Mouse (Mus musculus) kidney, postnatal 10 days (tissue): ENCODE results near the gene Eps8l2.

Experiments used
- DNase-seq: peaks from one replicate; pipeline ENCODE4 v3.0.0; 2021; ENCODE audit warnings: mixed read lengths

Eps8l2 gene

GRCm38 (mm10) chr7:141338576-141339131 lies at the start of gene Eps8l2:
TSS of gene Eps8l2 (plus strand) at chr7:141338880.
- DNase-seq, result peak; percentile 89

- DNase-seq, result peak; percentile 62
Measured at GRCm38 (mm10) chr7:141291921-141292582, 46.6 kb upstream of the Eps8l2 start, which contains the start of gene Drd4. TSS of gene Drd4 (plus strand) at chr7:141292006.

GRCm38 (mm10) chr7:141292583-141293388 lies 45.9 kb upstream of the Eps8l2 start:
- DNase-seq, result no peak

GRCm38 (mm10) chr7:141293852-141294471 lies 44.7 kb upstream of the Eps8l2 start:
- peak; percentile 60 for DNase-seq

GRCm38 (mm10) chr7:141294479-141294878 lies 44.2 kb upstream of the Eps8l2 start:
- no peak for DNase-seq

GRCm38 (mm10) chr7:141297926-141298650 lies 40.6 kb upstream of the Eps8l2 start:
- DNase-seq, result no peak

- DNase-seq, result no peak
Measured at GRCm38 (mm10) chr7:141299175-141299574, 39.5 kb upstream of the Eps8l2 start.

- no peak for DNase-seq
Measured at GRCm38 (mm10) chr7:141301386-141301785, 37.3 kb upstream of the Eps8l2 start.

GRCm38 (mm10) chr7:141302702-141303268 lies 35.9 kb upstream of the Eps8l2 start:
- DNase-seq, result no peak

GRCm38 (mm10) chr7:141304537-141304936 lies 34.1 kb upstream of the Eps8l2 start:
- DNase-seq, result no peak

GRCm38 (mm10) chr7:141314416-141314815 lies 24.3 kb upstream of the Eps8l2 start:
- no peak for DNase-seq

GRCm38 (mm10) chr7:141315076-141315475 lies 23.6 kb upstream of the Eps8l2 start:
- no peak for DNase-seq

- DNase-seq, result peak; percentile 75
Measured at GRCm38 (mm10) chr7:141315974-141316373, 22.7 kb upstream of the Eps8l2 start.

GRCm38 (mm10) chr7:141317619-141318132 lies 21.0 kb upstream of the Eps8l2 start:
- DNase-seq, result no peak

- DNase-seq, result no peak
Measured at GRCm38 (mm10) chr7:141319446-141319845, 19.2 kb upstream of the Eps8l2 start.

GRCm38 (mm10) chr7:141324686-141325085 lies 14.0 kb upstream of the Eps8l2 start:
- DNase-seq, result no peak

- no peak for DNase-seq
Measured at GRCm38 (mm10) chr7:141326546-141327446, 11.9 kb upstream of the Eps8l2 start.

GRCm38 (mm10) chr7:141327469-141328372 lies 11.0 kb upstream of the Eps8l2 start, which contains the start of the genes Deaf1 and Tmem80:
TSS of gene Deaf1 (minus strand) at chr7:141327690.
TSS of gene Tmem80 (plus strand) at chr7:141327739.
- peak; percentile 100 for DNase-seq

GRCm38 (mm10) chr7:141328373-141328990 lies 10.2 kb upstream of the Eps8l2 start:
- DNase-seq, result no peak
